In genomic region chrX:50657835-50658565, GRCm38 (mm10) we compare ENCODE assay signal across 9 mouse cellular contexts.
A peak's percentile ranks its signal among the peaks of the same experiment; 100 is the strongest.
DNase-seq lines count a peak whose midpoint lies in the region; ATAC-seq and TF ChIP-seq lines count a peak whose summit lies in the region.
"Had no signal": no experiment of that assay in that cellular context is flagged by ENCODE, and none has a peak within 500 bp of the region (broad histone marks: within the 10 kb centered on the region; RNA-seq: fewer than 3 reads in every experiment).

No protein-coding gene starts in this region.

- DNase-seq in CH12.LX (ENCODE audit: extremely low read depth): peak; percentile 59
- DNase-seq in adrenal gland, adult 18-20 months (ENCODE audit: low spot score in 2 of 2): peak; percentile 35 to 42
- peak; percentile 73 for DNase-seq in heart, postnatal 4 days
- DNase-seq in layer of hippocampus, adult 9-10 months (ENCODE audit: low spot score): peak; percentile 30
- DNase-seq in lung, postnatal 36 days: peak; percentile 68
- DNase-seq in retina, postnatal 7 days (ENCODE audit: low read depth, low spot score): peak; percentile 43

- ATAC-seq in embryonic facial prominence, embryonic 13.5 days (ENCODE audit: insufficient number of reproducible peaks, insufficient read depth, low FRiP score, low TSS enrichment, low read depth): 0 out of 2 replicates have a peak, but pooled peaks have one; percentile 59
- ATAC-seq in inflammation-experienced regulatory T-cells, adult 6 months: no peak

- dilution Hi-C loops in CH12.LX (cut with MboI; ENCODE audit: extremely low pct_ligation_motif_present, extremely low pct_unique_long_range_greater_than_20kb, low sequenced_read_pairs): no loop called here

- peak; percentile 59 for TF ChIP-seq RAD21 in CH12.LX (IDR thresholded peaks at IDR 0.05; ENCODE audit: low read depth, low read length)

- H3K9ac ChIP-seq in CH12.LX (ENCODE audit: insufficient read depth, low read depth): no peak overlapping the region
- H3K9ac ChIP-seq in embryonic facial prominence, embryonic 13.5 days: no peak overlapping the region
- H3K9ac ChIP-seq: heart, embryonic 15.5 days had no signal

- 0 out of 2 replicates have a peak overlapping the region, but pooled peaks have one; percentile 29 for H3K4me2 ChIP-seq in CH12.LX (ENCODE audit: insufficient read depth, low read depth, poor library complexity, severe bottlenecking)
- H3K4me2 ChIP-seq in embryonic facial prominence, embryonic 13.5 days: no peak overlapping the region; the same call in 1 of the 2 replicates
- H3K4me2 ChIP-seq: heart, embryonic 15.5 days had no signal

- no peak overlapping the region for H3K27ac ChIP-seq in CH12.LX (ENCODE audit: insufficient read depth, low read depth)
- H3K27ac ChIP-seq in embryonic facial prominence, embryonic 13.5 days: no peak overlapping the region
- H3K27ac ChIP-seq: heart, embryonic 15.5 days had no signal

- in situ Hi-C loops in CH12.LX (cut with MboI; ENCODE audit: low pct_ligation_motif_present, low pct_unique_long_range_greater_than_20kb, low sequenced_read_pairs): loop anchor here (25.0 kb wide), 1 partner anchor 229 kb away; no protein-coding TSS in a partner anchor

- no peaks in the 10 kb centered on the region for H3K79me2 ChIP-seq in CH12.LX (replicated peaks; ENCODE audit: control insufficient read depth, extremely low read depth, insufficient read depth, poor library complexity, severe bottlenecking)

- no peaks in the 10 kb centered on the region for H3K27me3 ChIP-seq in CH12.LX (replicated peaks)
- H3K27me3 ChIP-seq in embryonic facial prominence, embryonic 13.5 days: no peaks in the 10 kb centered on the region; the same call in 1 of the 2 replicates
- H3K27me3 ChIP-seq: heart, embryonic 15.5 days had no signal

- H3K4me3 ChIP-seq in CH12.LX (replicated peaks in 1 of 3; ENCODE audit: low read depth in 2 of 3, low read length in 2 of 3, poor library complexity in 1 of 3): no peak overlapping the region
- H3K4me3 ChIP-seq in embryonic facial prominence, embryonic 13.5 days: no peak overlapping the region
- H3K4me3 ChIP-seq: heart, embryonic 15.5 days had no signal

- no peaks in the 10 kb centered on the region for H3K4me1 ChIP-seq in CH12.LX (ENCODE audit: control insufficient read depth in 1 of 2, insufficient read depth in 2 of 2)
- no peaks in the 10 kb centered on the region for H3K4me1 ChIP-seq in embryonic facial prominence, embryonic 13.5 days
- H3K4me1 ChIP-seq: heart, embryonic 15.5 days had no signal

- no peaks in the 10 kb centered on the region for H3K36me3 ChIP-seq in CH12.LX (replicated peaks in 1 of 2; ENCODE audit: control insufficient read depth in 1 of 2, insufficient read depth in 1 of 2, low read length in 1 of 2)
- H3K36me3 ChIP-seq in embryonic facial prominence, embryonic 13.5 days: no peaks in the 10 kb centered on the region
- H3K36me3 ChIP-seq: heart, embryonic 15.5 days had no signal

- whole genome bisulfite sequencing in embryonic facial prominence, embryonic 13.5 days: 30% methylated on average over 9 of the region's 9 CpGs

- no peak for TF ChIP-seq EP300 in CH12.LX (IDR thresholded peaks at IDR 0.05; ENCODE audit: low read length)

- peak; percentile 74 to 97 for TF ChIP-seq CTCF in CH12.LX (conservative IDR thresholded peaks at IDR 0.05 in 1 of 2, IDR thresholded peaks at IDR 0.05 in 1 of 2; ENCODE audit: low read depth in 2 of 2, low read length in 2 of 2)

- H3K9me3 ChIP-seq in CH12.LX (replicated peaks; ENCODE audit: low read length): no peaks in the 10 kb centered on the region
- no peaks in the 10 kb centered on the region for H3K9me3 ChIP-seq in embryonic facial prominence, embryonic 13.5 days
- H3K9me3 ChIP-seq: heart, embryonic 15.5 days had no signal

- no peak for TF ChIP-seq POLR2A in CH12.LX (IDR thresholded peaks at IDR 0.05; ENCODE audit: low read depth, low read length)

TF ChIP-seq in CH12.LX, 34 proteins besides CTCF, POLR2A, EP300 and RAD21:
- TF ChIP-seq JUND (conservative IDR thresholded peaks at IDR 0.05; ENCODE audit: low read depth, low read length): 0 out of 2 replicates have a peak, but pooled peaks have one; percentile 7
- no peak for TF ChIP-seq IRF4 (IDR thresholded peaks at IDR 0.05; ENCODE audit: low read depth, low read length)
- TF ChIP-seq SMC3 (IDR thresholded peaks at IDR 0.05; ENCODE audit: low read depth, low read length): peak; percentile 47
- TF ChIP-seq TBP (conservative IDR thresholded peaks at IDR 0.05; ENCODE audit: low read depth, low read length): no peak
- no peak for TF ChIP-seq PAX5 (IDR thresholded peaks at IDR 0.05; ENCODE audit: low read length)
